8 mouse cellular contexts compared by ENCODE assay signal in genomic region chr17:83277948-83278924, GRCm38 (mm10).
DNase-seq lines count a peak whose midpoint lies in the region; ATAC-seq and TF ChIP-seq lines count a peak whose summit lies in the region.

No protein-coding gene starts in this region.

- H3K4me3 ChIP-seq in kidney, embryonic 16.5 days (ENCODE audit: low read length): peak overlapping the region; percentile 29
- no peak overlapping the region for H3K4me3 ChIP-seq in forebrain, embryonic 11.5 days (ENCODE audit: low read depth, low read length)
- no peak overlapping the region for H3K4me3 ChIP-seq in liver, embryonic 11.5 days (ENCODE audit: low read depth, low read length)
- H3K4me3 ChIP-seq in small intestine, adult 2 months (ENCODE audit: low read depth, low read length): peak overlapping the region; percentile 62

- H3K27me3 ChIP-seq in kidney, embryonic 16.5 days (ENCODE audit: insufficient read depth, low read length): no peaks in the 10 kb centered on the region
- H3K27me3 ChIP-seq in forebrain, embryonic 11.5 days (ENCODE audit: control insufficient read depth, insufficient read depth, low read length): peaks cover 2% of the 10 kb centered on the region; the same call in 1 of the 2 replicates
- H3K27me3 ChIP-seq in liver, embryonic 11.5 days (replicated peaks; ENCODE audit: control insufficient read depth, insufficient read depth, low read length): peaks cover 11% of the 10 kb centered on the region
- no peaks in the 10 kb centered on the region for H3K27me3 ChIP-seq in small intestine, adult 2 months (ENCODE audit: control insufficient read depth, insufficient read depth, low read length)

- TF ChIP-seq POLR2A in small intestine, adult 2 months (IDR thresholded peaks at IDR 0.05; ENCODE audit: low read depth, low read length): no peak

- H3K9me3 ChIP-seq in kidney, embryonic 16.5 days (ENCODE audit: low read length): no peaks in the 10 kb centered on the region
- no peaks in the 10 kb centered on the region for H3K9me3 ChIP-seq in forebrain, embryonic 11.5 days (ENCODE audit: control insufficient read depth, low read length)
- H3K9me3 ChIP-seq in liver, embryonic 11.5 days (ENCODE audit: control insufficient read depth, low read length): no peaks in the 10 kb centered on the region

- 76% methylated on average over 14 of the region's 14 CpGs for WGBS in kidney, embryonic 16.5 days
- 76% methylated on average over 14 of the region's 14 CpGs for WGBS in forebrain, embryonic 11.5 days
- WGBS in liver, embryonic 11.5 days: 44% methylated on average over 14 of the region's 14 CpGs
- WGBS in small intestine, adult 2 months: 77% methylated on average over 14 of the region's 14 CpGs

- H3K9ac ChIP-seq in kidney, embryonic 16.5 days (replicated peaks; ENCODE audit: low read length): peak overlapping the region; percentile 67
- H3K9ac ChIP-seq in forebrain, embryonic 11.5 days (ENCODE audit: low read length): peak overlapping the region; percentile 63; the same call in 1 of the 2 replicates
- no peak overlapping the region for H3K9ac ChIP-seq in liver, embryonic 11.5 days (ENCODE audit: low read depth, low read length)

- no peak for DNase-seq in kidney, postnatal 36 days
- DNase-seq in forebrain, embryonic 11.5 days (ENCODE audit: low spot score): no peak
- DNase-seq in liver, embryonic 11.5 days (ENCODE audit: low spot score): no peak
- no peak for DNase-seq in left cerebral cortex, adult 18-20 months (ENCODE audit: low spot score in 2 of 2)
- no peak for DNase-seq in frontal cortex, postnatal 14 days (ENCODE audit: low spot score in 2 of 2)
- DNase-seq in cerebellum, adult 9-10 months: no peak

- peak overlapping the region; percentile 88 for H3K4me2 ChIP-seq in kidney, embryonic 16.5 days (replicated peaks; ENCODE audit: low read depth, low read length)
- peak overlapping the region; percentile 37 for H3K4me2 ChIP-seq in forebrain, embryonic 11.5 days (ENCODE audit: low read depth, low read length, severe bottlenecking)
- H3K4me2 ChIP-seq in liver, embryonic 11.5 days: peak overlapping the region; percentile 94

- peak overlapping the region; percentile 90; the same call in 1 of the 2 replicates for H3K27ac ChIP-seq in kidney, embryonic 16.5 days (ENCODE audit: low read length)
- H3K27ac ChIP-seq in forebrain, embryonic 11.5 days (ENCODE audit: low read depth, low read length): no peak overlapping the region
- peak overlapping the region; percentile 34; the same call in 1 of the 2 replicates for H3K27ac ChIP-seq in liver, embryonic 11.5 days (ENCODE audit: low read depth, low read length)
- peak overlapping the region; percentile 94 for H3K27ac ChIP-seq in small intestine, adult 2 months (ENCODE audit: insufficient read depth, low read depth, low read length)

- ATAC-seq in kidney, embryonic 16.5 days (ENCODE audit: low FRiP score, low TSS enrichment): no peak
- no peak for ATAC-seq in forebrain, embryonic 11.5 days (replicated peaks; ENCODE audit: low FRiP score)
- no peak for ATAC-seq in liver, embryonic 11.5 days (replicated peaks; ENCODE audit: low FRiP score)

- no peak for TF ChIP-seq CTCF in small intestine, adult 2 months (IDR thresholded peaks at IDR 0.05; ENCODE audit: extremely low read depth, insufficient read length, insufficient replicate concordance, low read depth, low read length)

- peaks cover 43% of the 10 kb centered on the region for H3K4me1 ChIP-seq in kidney, embryonic 16.5 days (ENCODE audit: insufficient read depth, low read length)
- H3K4me1 ChIP-seq in forebrain, embryonic 11.5 days (replicated peaks; ENCODE audit: control insufficient read depth, insufficient read depth, low read length): peaks cover 9% of the 10 kb centered on the region; the same call in 1 of the 2 replicates
- peaks cover 39% of the 10 kb centered on the region for H3K4me1 ChIP-seq in liver, embryonic 11.5 days (replicated peaks; ENCODE audit: control insufficient read depth, insufficient read depth, low read length)
- H3K4me1 ChIP-seq in small intestine, adult 2 months (ENCODE audit: control insufficient read depth, insufficient read depth, insufficient read length, low read length): peaks cover 9% of the 10 kb centered on the region

- H3K36me3 ChIP-seq in kidney, embryonic 16.5 days (ENCODE audit: insufficient read depth, low read length): no peaks in the 10 kb centered on the region
- no peaks in the 10 kb centered on the region for H3K36me3 ChIP-seq in forebrain, embryonic 11.5 days (ENCODE audit: control insufficient read depth, insufficient read depth, low read length)
- no peaks in the 10 kb centered on the region for H3K36me3 ChIP-seq in liver, embryonic 11.5 days (ENCODE audit: control insufficient read depth, insufficient read depth, low read length)
- no peaks in the 10 kb centered on the region for H3K36me3 ChIP-seq in small intestine, adult 2 months (ENCODE audit: control insufficient read depth, insufficient read depth, low read length)

Comparison
In these comparisons a context has a peak if more than half of its experiments do, and no peak if none do; other contexts are left out.
1. H3K4me2 ChIP-seq: peak in every context shown above with its lines; median percentile 94 in liver, embryonic 11.5 days; 88 in kidney, embryonic 16.5 days; 37 in forebrain, embryonic 11.5 days.
2. H3K4me3 ChIP-seq: peak in kidney, embryonic 16.5 days (single experiment) and small intestine, adult 2 months (single experiment); none in forebrain, embryonic 11.5 days (single experiment) and liver, embryonic 11.5 days (single experiment).